Mouse (Mus musculus) adrenal gland, postnatal 4 days (tissue): ENCODE measurements at regions not wholly inside any gene's neighbourhood (a gene's known extent, or its start where the extent isn't known, plus 50 kb on each side); places are given as distances from the start of the nearest gene placed in this dataset.

Experiments used
- DNase-seq, 2 experiments: peaks; one replicate each; pipeline ENCODE4 v3.0.0; 2021 to 2022; ENCODE audit warnings: low spot score in 2 of 2, mixed read lengths in 2 of 2

GRCm38 (mm10) chr1:88623040-88623439 is 79.0 kb downstream of the Arl4c start:
- no peak for DNase-seq

- DNase-seq, result no peak
Measured at GRCm38 (mm10) chr1:88622356-88622755, 79.7 kb downstream of the Arl4c start.

GRCm38 (mm10) chr1:88621214-88621613 is 80.8 kb downstream of the Arl4c start:
- DNase-seq, result no peak

GRCm38 (mm10) chr1:88613007-88613406 is 89.0 kb downstream of the Arl4c start:
- DNase-seq, result no peak

DNA sequence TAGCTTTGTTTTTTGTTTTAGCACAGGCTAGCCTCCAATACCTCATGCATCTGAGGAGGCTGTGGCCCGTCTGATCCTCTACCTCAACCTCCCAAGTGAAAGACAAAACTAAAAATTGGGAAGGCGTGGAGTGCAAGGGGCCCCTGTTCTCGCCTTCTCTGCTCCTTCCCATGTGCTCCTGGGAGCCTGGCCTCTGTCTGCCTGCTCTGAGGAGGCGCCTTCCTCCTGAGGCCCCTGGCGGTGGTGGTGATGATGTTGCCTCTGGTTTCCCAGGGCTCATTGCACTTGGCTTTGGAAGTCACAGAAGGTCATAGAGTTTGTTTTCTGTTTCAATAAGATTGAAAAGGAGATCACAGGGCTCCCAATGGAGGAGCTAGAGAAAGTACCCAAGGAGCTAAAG is 90.8 kb downstream of the Arl4c start:
- no peak for DNase-seq

- DNase-seq, result no peak
Measured at GRCm38 (mm10) chr1:88610810-88611209, 91.2 kb downstream of the Arl4c start.

DNA sequence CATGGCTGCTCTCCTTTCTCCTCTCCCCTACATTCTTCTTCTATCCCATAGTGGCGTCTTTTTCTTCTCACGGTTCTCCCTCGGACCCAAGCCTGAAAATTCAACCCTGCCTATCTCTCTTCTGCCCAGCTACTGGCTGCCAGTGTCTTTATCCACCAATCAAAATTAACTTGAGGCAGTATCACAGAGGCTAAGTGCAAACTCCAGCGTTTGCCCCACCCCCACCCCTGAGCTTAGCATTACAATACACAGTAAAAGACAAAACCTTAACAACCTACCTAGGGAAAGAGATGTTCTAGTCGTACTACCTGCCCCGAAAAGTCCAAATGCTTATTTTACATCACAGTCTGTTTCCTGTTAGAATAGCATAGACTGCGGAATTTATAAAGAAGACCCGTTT is 93.2 kb downstream of the Arl4c start:
- DNase-seq, result no peak

- DNase-seq, result no peak
Measured at GRCm38 (mm10) chr1:88608236-88608635, 93.8 kb downstream of the Arl4c start.

DNA sequence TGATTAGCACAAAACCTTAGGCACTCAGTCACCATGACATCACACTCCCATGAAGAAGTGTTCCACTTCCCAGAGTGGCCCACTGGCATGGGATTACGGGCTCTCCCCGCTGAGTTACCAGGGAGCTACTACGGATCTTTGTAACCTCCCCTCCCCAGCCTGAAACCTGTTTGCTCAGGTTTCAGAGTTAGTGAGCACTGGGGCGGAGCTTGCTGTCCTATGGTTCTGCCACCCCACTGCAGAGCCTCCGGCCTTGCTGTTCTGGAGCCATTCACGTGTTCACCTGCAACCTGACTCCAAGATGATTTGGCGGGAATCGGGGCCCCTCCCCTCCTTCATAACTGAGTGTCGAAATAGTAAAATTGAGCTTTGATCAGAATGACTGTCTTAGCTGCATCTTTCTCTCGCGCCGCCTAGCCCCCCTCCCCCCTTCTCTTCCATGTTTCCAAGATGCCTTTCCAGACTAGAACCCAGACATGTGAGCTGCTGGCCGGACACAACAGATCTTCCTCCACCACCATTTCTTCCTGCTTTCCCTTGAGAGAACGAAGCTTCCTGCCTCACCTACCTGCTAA is 95.8 kb upstream of the Glrp1 start:
- no peak for DNase-seq

- DNase-seq, result no peak
Measured at GRCm38 (mm10) chr1:88602241-88602640, 92.4 kb upstream of the Glrp1 start.

DNA sequence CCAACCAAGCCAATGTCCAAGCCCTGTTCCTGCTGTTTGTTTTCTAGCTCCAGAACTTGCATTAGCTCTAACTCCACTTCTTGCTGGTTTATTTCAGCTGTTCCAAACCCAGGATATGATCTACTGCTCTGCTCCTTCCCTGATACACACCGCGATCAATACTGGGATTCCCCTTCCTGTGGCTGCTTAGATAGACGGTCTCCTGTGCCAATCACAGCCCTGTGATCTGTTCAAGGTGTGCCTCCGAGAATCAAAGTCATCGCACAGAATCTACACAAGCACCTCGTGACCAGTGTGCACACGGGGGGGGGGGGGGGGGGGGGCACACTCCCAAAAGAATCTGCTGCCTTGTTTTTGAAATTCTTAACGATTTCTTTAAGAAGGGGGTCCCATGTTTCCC is 91.9 kb upstream of the Glrp1 start:
- no peak for DNase-seq

DNA sequence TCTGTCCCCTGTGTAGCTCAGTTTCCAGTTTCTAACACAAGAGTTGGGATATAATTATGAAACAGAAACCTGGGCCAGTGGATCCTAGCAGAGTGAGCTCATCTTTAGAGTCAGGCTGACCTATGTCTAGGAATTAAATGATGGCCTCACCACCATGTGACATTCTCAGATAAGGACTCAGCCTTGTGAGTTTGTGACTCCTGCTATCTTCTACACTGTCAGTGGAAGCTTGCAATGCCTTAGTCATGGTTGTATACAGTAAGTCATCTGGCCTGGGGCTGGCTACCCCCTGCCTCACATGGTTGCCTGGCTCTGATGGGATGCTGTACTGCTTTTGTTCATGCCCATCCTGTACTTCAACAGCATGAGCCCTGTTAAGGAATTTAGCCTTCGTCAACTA is 90.3 kb upstream of the Glrp1 start:
- no peak for DNase-seq

DNA sequence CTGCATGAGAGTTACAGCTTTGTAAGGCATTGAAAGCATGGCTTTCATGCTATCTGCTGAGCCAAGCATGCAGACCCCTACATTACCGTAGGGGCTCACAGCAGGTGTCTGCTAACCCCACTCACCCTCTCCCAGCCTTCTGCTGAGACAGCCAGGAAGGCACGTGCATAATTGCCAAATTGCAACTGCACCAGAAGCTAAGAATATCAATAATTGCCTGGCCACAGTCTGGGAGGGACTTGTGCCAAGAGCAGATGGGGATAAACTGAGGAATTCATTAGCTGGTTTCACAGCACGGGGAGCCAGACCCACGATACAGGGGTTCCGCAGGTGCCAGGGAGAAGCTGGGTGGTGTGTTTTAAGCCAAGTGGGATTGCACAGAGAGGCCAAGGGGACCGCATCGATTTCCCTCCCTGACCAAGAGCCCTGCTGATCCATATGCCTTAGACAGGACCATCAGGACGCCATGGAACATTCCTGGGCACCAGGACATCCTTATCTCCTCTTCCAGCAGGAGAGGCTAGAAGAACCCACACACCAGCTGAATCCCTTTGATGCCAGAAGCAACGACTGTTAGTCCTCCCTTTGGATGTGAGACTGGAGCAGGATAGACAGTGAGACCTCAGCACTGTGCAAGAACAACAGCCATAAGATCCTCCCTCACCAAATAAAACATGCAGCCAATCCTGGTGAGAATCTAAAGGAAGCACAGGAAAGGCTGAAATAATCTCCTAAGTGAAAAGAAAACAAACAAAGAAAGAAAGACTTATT is 84.8 kb upstream of the Glrp1 start:
- no peak for DNase-seq

GRCm38 (mm10) chr1:88592036-88592435 is 82.2 kb upstream of the Glrp1 start:
- DNase-seq, result no peak

- no peak for DNase-seq
Measured at GRCm38 (mm10) chr1:88590802-88591380, 81.0 kb upstream of the Glrp1 start.

DNA sequence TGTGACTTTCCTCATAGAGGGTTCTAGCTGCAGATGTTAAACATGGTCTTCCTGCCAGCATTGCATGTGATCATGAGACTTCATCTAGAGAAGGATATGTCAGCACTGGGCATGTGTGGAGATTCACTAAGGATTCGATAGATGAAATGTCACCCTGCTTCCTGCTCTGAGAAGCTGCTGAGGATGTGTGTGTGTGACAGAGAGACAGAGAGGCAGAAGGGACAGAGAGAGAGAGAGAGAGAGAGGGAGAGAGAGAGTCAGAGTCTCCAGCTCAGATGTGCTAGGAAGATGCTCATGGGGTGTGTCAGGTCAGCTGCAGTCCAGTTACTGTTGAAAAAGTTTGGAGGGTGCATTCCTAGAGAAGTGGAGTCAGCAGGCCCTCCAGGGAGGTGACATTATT is 78.9 kb upstream of the Glrp1 start:
- no peak for DNase-seq

GRCm38 (mm10) chr1:88586823-88587820 is 77.3 kb upstream of the Glrp1 start:
- DNase-seq, result no peak

DNA sequence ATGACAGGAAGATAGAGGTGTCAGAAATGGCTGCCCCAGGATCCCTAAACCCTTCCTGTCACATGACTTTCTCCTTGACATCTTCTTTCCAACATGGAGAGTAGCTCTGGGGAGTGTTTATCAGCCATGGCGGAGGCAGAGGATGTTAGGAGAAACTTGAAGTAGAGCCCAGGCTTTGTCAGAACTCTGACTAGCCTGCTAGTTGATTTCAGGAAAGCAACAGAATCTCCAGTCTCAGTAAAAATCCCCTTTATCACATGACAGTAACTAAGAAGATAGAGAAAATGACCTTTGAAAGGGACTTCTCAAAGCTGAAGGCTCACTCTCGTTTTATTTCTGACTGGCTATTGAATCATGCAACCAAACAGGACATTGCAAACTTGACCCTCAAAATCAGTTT is 76.3 kb upstream of the Glrp1 start:
- DNase-seq, result no peak

DNA sequence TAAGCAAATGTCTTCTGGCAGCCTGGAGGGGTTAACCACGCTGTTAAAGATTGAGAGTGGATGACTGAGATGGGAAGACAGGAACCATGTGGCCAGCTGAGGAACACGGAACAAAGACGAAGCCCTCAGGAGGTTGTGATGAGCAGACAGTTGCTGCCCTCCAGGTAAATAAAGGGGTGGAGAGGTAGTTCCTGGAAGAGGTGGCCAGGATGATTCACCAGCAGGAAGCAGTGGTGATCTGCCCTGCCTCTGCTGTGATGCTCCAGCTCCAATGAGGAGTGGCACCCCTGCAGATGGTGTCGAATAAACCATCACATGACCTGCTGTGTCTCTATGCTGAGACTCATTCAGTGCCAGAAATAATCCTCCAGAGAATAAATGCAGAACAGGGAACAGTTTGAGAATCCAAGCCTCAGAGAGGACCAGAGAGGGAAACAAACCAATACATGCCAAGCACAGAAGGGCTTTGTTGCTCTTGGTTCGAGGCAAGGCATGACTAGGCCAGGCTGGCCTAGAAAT is 74.7 kb upstream of the Glrp1 start:
- no peak for DNase-seq

GRCm38 (mm10) chr1:88578231-88578620 is 68.4 kb upstream of the Glrp1 start:
- DNase-seq, result no peak

GRCm38 (mm10) chr1:88577498-88578230 is 67.8 kb upstream of the Glrp1 start:
- DNase-seq, result no peak
